8 mouse cellular contexts compared by ENCODE assay signal in the genomic region with DNA sequence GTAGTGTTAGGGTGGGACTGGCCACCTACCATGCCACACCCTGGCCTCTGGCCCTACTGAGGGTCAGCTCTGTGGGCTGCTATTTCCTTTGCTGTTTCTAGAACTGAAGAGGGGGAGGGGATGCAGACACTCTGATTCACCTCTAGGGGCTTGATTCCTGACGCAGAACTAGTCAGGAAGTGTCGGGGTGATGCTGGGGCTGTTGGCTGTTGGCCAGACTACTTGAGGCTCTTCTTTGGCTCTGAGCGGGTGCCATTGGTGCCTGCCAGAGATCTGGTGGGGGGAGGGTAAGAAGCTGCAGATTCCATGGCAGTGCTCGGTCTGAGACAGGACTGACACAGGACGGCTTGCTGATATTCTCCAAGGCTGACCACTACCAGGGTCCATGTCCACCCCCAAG. TPM values are rescaled to one million over a fixed set of nuclear protein-coding genes. Genes with fewer than 3 reads are reported as not detected.
DNase-seq lines count a peak whose midpoint lies in the region; ATAC-seq and TF ChIP-seq lines count a peak whose summit lies in the region.

No protein-coding gene starts in this region.

- no peak overlapping the region for H3K4me2 ChIP-seq in forebrain, postnatal 0 days (ENCODE audit: low read depth)
- no peak overlapping the region for H3K4me2 ChIP-seq in forebrain, embryonic 15.5 days (replicated peaks)
- no peak overlapping the region for H3K4me2 ChIP-seq in midbrain, embryonic 14.5 days (ENCODE audit: low read length)

- H3K36me3 ChIP-seq in forebrain, postnatal 0 days (ENCODE audit: insufficient read depth): no peaks in the 10 kb centered on the region
- no peaks in the 10 kb centered on the region for H3K36me3 ChIP-seq in forebrain, embryonic 15.5 days
- no peaks in the 10 kb centered on the region for H3K36me3 ChIP-seq in midbrain, embryonic 14.5 days (ENCODE audit: control insufficient read depth, insufficient read depth, low read length)
- no peaks in the 10 kb centered on the region for H3K36me3 ChIP-seq in midbrain, embryonic 10.5 days

- no peak overlapping the region for H3K4me3 ChIP-seq in forebrain, postnatal 0 days (ENCODE audit: low read depth, low read length)
- no peak overlapping the region for H3K4me3 ChIP-seq in forebrain, embryonic 15.5 days
- no peak overlapping the region for H3K4me3 ChIP-seq in midbrain, embryonic 14.5 days (replicated peaks; ENCODE audit: low read depth, low read length)
- no peak overlapping the region for H3K4me3 ChIP-seq in midbrain, embryonic 10.5 days
- no peak overlapping the region for H3K4me3 ChIP-seq in embryonic fibroblast, embryonic 13.5 days (ENCODE audit: insufficient read depth, low read length)

- DNase-seq in forebrain, postnatal 0 days: peak; percentile 78
- DNase-seq in midbrain, embryonic 14.5 days: peak; percentile 77
- no peak for DNase-seq in midbrain, embryonic 10.5 days (ENCODE audit: low spot score)
- peak; percentile 23 for DNase-seq in mesoderm, embryonic 11.5 days (ENCODE audit: low read depth, low spot score)
- no peak for DNase-seq in right cerebral cortex, adult 18-20 months

- ATAC-seq in forebrain, postnatal 0 days: peak; percentile 60
- ATAC-seq in forebrain, embryonic 15.5 days (replicated peaks): no peak; the same call in 1 of the 2 replicates
- ATAC-seq in midbrain, embryonic 14.5 days (ENCODE audit: low FRiP score, low TSS enrichment): no peak
- ATAC-seq in cerebellum, adult (ENCODE audit: insufficient number of reproducible peaks, low FRiP score, low TSS enrichment): no peak

- peaks cover 16% of the 10 kb centered on the region for H3K27me3 ChIP-seq in forebrain, postnatal 0 days (ENCODE audit: insufficient read depth, low read length)
- peaks cover 19% of the 10 kb centered on the region for H3K27me3 ChIP-seq in forebrain, embryonic 15.5 days
- H3K27me3 ChIP-seq in midbrain, embryonic 14.5 days (ENCODE audit: control insufficient read depth, insufficient read depth, low read length): peaks cover 21% of the 10 kb centered on the region
- H3K27me3 ChIP-seq in midbrain, embryonic 10.5 days (ENCODE audit: low read depth, poor library complexity, severe bottlenecking): peaks cover 65% of the 10 kb centered on the region

- no peaks in the 10 kb centered on the region for H3K9me3 ChIP-seq in forebrain, postnatal 0 days (ENCODE audit: low read length)
- H3K9me3 ChIP-seq in forebrain, embryonic 15.5 days: no peaks in the 10 kb centered on the region
- H3K9me3 ChIP-seq in midbrain, embryonic 14.5 days (ENCODE audit: control insufficient read depth, low read length): no peaks in the 10 kb centered on the region
- no peaks in the 10 kb centered on the region for H3K9me3 ChIP-seq in midbrain, embryonic 10.5 days (replicated peaks)

- H3K4me1 ChIP-seq in forebrain, postnatal 0 days (ENCODE audit: insufficient read depth): peaks cover 6% of the 10 kb centered on the region
- peaks cover 31% of the 10 kb centered on the region for H3K4me1 ChIP-seq in forebrain, embryonic 15.5 days
- H3K4me1 ChIP-seq in midbrain, embryonic 14.5 days (ENCODE audit: control insufficient read depth, insufficient read depth, low read length): 0 out of 2 replicates have a peak, but pooled peaks cover 3% of the 10 kb centered on the region
- H3K4me1 ChIP-seq in midbrain, embryonic 10.5 days: peaks cover 41% of the 10 kb centered on the region
- peaks cover 15% of the 10 kb centered on the region for H3K4me1 ChIP-seq in embryonic fibroblast, embryonic 13.5 days (ENCODE audit: control insufficient read depth, insufficient read depth, low read length)

- WGBS in forebrain, postnatal 0 days: 19% methylated on average over 5 of the region's 5 CpGs
- 18% methylated on average over 5 of the region's 5 CpGs for WGBS in forebrain, embryonic 15.5 days
- WGBS in midbrain, embryonic 14.5 days: 34% methylated on average over 5 of the region's 5 CpGs
- 51% methylated on average over 5 of the region's 5 CpGs for WGBS in midbrain, embryonic 10.5 days

- no peak overlapping the region for H3K27ac ChIP-seq in forebrain, postnatal 0 days (ENCODE audit: low read depth, low read length)
- H3K27ac ChIP-seq in forebrain, embryonic 15.5 days (replicated peaks): no peak overlapping the region
- H3K27ac ChIP-seq in midbrain, embryonic 14.5 days (replicated peaks; ENCODE audit: low read depth, low read length): no peak overlapping the region
- H3K27ac ChIP-seq in midbrain, embryonic 10.5 days (replicated peaks): no peak overlapping the region
- peak overlapping the region; percentile 10; the same call in 1 of the 2 replicates for H3K27ac ChIP-seq in embryonic fibroblast, embryonic 13.5 days (ENCODE audit: insufficient read depth, low read length)

- TF ChIP-seq CTCF in forebrain, postnatal 0 days (IDR thresholded peaks at IDR 0.05; ENCODE audit: low read depth): peak; percentile 62
- TF ChIP-seq CTCF in embryonic fibroblast, embryonic 13.5 days (IDR thresholded peaks at IDR 0.05; ENCODE audit: borderline replicate concordance, insufficient read depth, low read length): no peak

- H3K9ac ChIP-seq in forebrain, postnatal 0 days: no peak overlapping the region
- no peak overlapping the region for H3K9ac ChIP-seq in forebrain, embryonic 15.5 days (replicated peaks)
- no peak overlapping the region for H3K9ac ChIP-seq in midbrain, embryonic 14.5 days (replicated peaks; ENCODE audit: low read length)

- no peak for TF ChIP-seq POLR2A in embryonic fibroblast, embryonic 13.5 days (IDR thresholded peaks at IDR 0.05; ENCODE audit: low read depth, low read length)

RNA-seq across cellular contexts. Expression of a gene that starts 4.6 kb away (rescaled TPM):
- total RNA-seq in forebrain, postnatal 0 days (2014; rRNA removed): 0.08 and 0.43 TPM in 2 replicates
- 0.05 and 0.22 TPM in 2 replicates for polyA plus RNA-seq in forebrain, postnatal 0 days (2015; fragmentation: Nextera tagmentation; extraction: Ambion mirVana)
- polyA plus RNA-seq in forebrain, embryonic 15.5 days (2015; fragmentation: Nextera tagmentation; extraction: Ambion mirVana): not detected in 2 replicates
- polyA plus RNA-seq in midbrain, embryonic 14.5 days (2014; fragmentation: Nextera tagmentation; extraction: Ambion mirVana): not detected in 2 replicates
- 0.21 TPM in 1 of 2 replicates, not detected in the other for polyA plus RNA-seq in midbrain, embryonic 10.5 days (2016; fragmentation: Nextera tagmentation; extraction: Ambion mirVana)
- polyA plus RNA-seq in embryonic fibroblast, embryonic 13.5 days (2011; ENCODE audit: insufficient read length, low read depth, missing spikeins): 17.0 and 20.3 TPM in 2 replicates

RNA-seq across cellular contexts. Expression of a gene that starts 25.7 kb away (rescaled TPM):
- 0.05 TPM in 1 of 2 replicates, not detected in the other for total RNA-seq in forebrain, postnatal 0 days (2014; rRNA removed)
- polyA plus RNA-seq in forebrain, postnatal 0 days (2015; fragmentation: Nextera tagmentation; extraction: Ambion mirVana): 0.13 and 0.14 TPM in 2 replicates
- polyA plus RNA-seq in forebrain, embryonic 15.5 days (2015; fragmentation: Nextera tagmentation; extraction: Ambion mirVana): not detected in 2 replicates
- 0.12 TPM in 1 of 2 replicates, not detected in the other for polyA plus RNA-seq in midbrain, embryonic 14.5 days (2014; fragmentation: Nextera tagmentation; extraction: Ambion mirVana)
- 0.05 TPM in 1 of 2 replicates, not detected in the other for polyA plus RNA-seq in midbrain, embryonic 10.5 days (2016; fragmentation: Nextera tagmentation; extraction: Ambion mirVana)
- polyA plus RNA-seq in embryonic fibroblast, embryonic 13.5 days (2011; ENCODE audit: insufficient read length, low read depth, missing spikeins): not detected in 2 replicates

RNA-seq across cellular contexts. Expression of a gene that starts 43.9 kb away (rescaled TPM):
- 5.0 and 6.9 TPM in 2 replicates for total RNA-seq in forebrain, postnatal 0 days (2014; rRNA removed)
- polyA plus RNA-seq in forebrain, postnatal 0 days (2015; fragmentation: Nextera tagmentation; extraction: Ambion mirVana): 4.2 and 4.9 TPM in 2 replicates
- 1.4 and 1.5 TPM in 2 replicates for polyA plus RNA-seq in forebrain, embryonic 15.5 days (2015; fragmentation: Nextera tagmentation; extraction: Ambion mirVana)
- 1.6 and 2.1 TPM in 2 replicates for polyA plus RNA-seq in midbrain, embryonic 14.5 days (2014; fragmentation: Nextera tagmentation; extraction: Ambion mirVana)
- polyA plus RNA-seq in midbrain, embryonic 10.5 days (2016; fragmentation: Nextera tagmentation; extraction: Ambion mirVana): 2.7 and 3.4 TPM in 2 replicates
- 13.9 and 19.1 TPM in 2 replicates for polyA plus RNA-seq in embryonic fibroblast, embryonic 13.5 days (2011; ENCODE audit: insufficient read length, low read depth, missing spikeins)

Comparison
In these comparisons a context has a peak if more than half of its experiments do, and no peak if none do; other contexts are left out.
1. DNase-seq: peak in forebrain, postnatal 0 days (single experiment), midbrain, embryonic 14.5 days (single experiment) and mesoderm, embryonic 11.5 days (single experiment); none in midbrain, embryonic 10.5 days (single experiment) and right cerebral cortex, adult 18-20 months (single experiment).
2. RNA of a gene that starts 4.6 kb away (polyA plus RNA-seq): 17.0 to 20.3 TPM in embryonic fibroblast, embryonic 13.5 days; 0.05 to 0.22 TPM in forebrain, postnatal 0 days, 0.21 TPM in midbrain, embryonic 10.5 days, not detected in midbrain, embryonic 14.5 days and not detected in forebrain, embryonic 15.5 days; every median in the first group is over 10 times any median in the second.